Mouse (Mus musculus): ENCODE measurements around the gene Aatk. TPM values are rescaled to one million over a fixed set of nuclear protein-coding genes. Genes with fewer than 3 reads are reported as not detected.

The Aatk gene
- polyA plus RNA-seq (2015; fragmentation: Nextera tagmentation; extraction: Ambion mirVana) = 1.4 and 2.0 TPM in 2 replicates

GRCm38 (mm10) chr11:120046553-120047191, at the start of gene Aatk:
Gene Aatk, minus strand, starts transcription at chr11:120047167.

DNA sequence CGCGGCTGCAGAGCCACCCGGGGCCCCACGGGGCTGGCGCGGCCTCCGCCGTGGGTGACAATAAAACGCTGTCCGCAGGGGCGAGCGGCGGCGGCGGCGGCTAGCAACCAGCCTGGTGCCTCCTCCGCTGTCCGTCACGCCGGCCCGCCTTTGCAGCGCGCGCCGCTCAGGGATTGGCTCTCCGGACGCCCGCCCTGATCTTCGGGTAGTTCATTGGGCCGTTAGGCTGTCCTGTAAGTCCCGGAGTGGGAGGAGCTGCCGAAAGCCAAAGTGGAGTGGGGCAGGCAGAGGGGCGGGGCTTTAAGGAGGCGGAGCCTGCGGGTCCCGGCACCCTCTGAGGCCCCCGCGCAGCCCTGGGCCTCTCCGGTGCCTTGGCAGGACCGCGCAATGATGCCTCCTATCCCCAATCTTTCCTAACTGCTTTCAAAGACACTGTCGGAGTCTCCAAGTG, 39.8 kb upstream of the Aatk start, which contains the start of gene Cep131:
Cep131 (minus strand) TSS at position 126 of the 451 bp plus-strand sequence.

MicroRNAs within 50 kb of the gene (microRNA counts, 519-probe panel; counts per million panel counts)
- microRNA mmu-miR-338-3p = 4,707 counts per million, percentile 25 among the panel's probes with 10 or more counts
- 88.3 counts per million for microRNA mmu-miR-338-5p

Other genes with a start within 250 kb of the Aatk start
- gene Chmp6, start 133.7 kb downstream of the Aatk start, polyA plus RNA-seq (2015; fragmentation: Nextera tagmentation; extraction: Ambion mirVana) = 38.4 and 45.6 TPM in 2 replicates
- gene Baiap2, start 104.4 kb downstream of the Aatk start, polyA plus RNA-seq (2015; fragmentation: Nextera tagmentation; extraction: Ambion mirVana) = 3.3 and 4.6 TPM in 2 replicates
- 6.4 and 8.5 TPM in 2 replicates for gene Cep131, start 39.7 kb upstream of the Aatk start, polyA plus RNA-seq (2015; fragmentation: Nextera tagmentation; extraction: Ambion mirVana)
- 5.5 and 7.6 TPM in 2 replicates for gene Tepsin, start 51.6 kb upstream of the Aatk start, polyA plus RNA-seq (2015; fragmentation: Nextera tagmentation; extraction: Ambion mirVana)
- gene Ndufaf8, start 51.8 kb upstream of the Aatk start, polyA plus RNA-seq (2015; fragmentation: Nextera tagmentation; extraction: Ambion mirVana) = 77.7 and 87.8 TPM in 2 replicates
- gene Slc38a10, start 104.2 kb upstream of the Aatk start, polyA plus RNA-seq (2015; fragmentation: Nextera tagmentation; extraction: Ambion mirVana) = 36.2 and 41.7 TPM in 2 replicates
- gene Bahcc1, start 185.8 kb upstream of the Aatk start, polyA plus RNA-seq (2015; fragmentation: Nextera tagmentation; extraction: Ambion mirVana) = 2.6 and 4.8 TPM in 2 replicates